Mouse (Mus musculus) C2C12 (cell line): ENCODE measurements around the gene Prelp. TPM values are rescaled to one million over a fixed set of nuclear protein-coding genes. Genes with fewer than 3 reads are reported as not detected.

Experiments
- H3K27me3 ChIP-seq: one replicate; pipeline ENCODE4 v1.6.1; 2011; ENCODE audit not compliant: control insufficient read depth, insufficient read depth, insufficient read length
- H3K36me3 ChIP-seq: one replicate; pipeline ENCODE4 v1.6.1; 2011; ENCODE audit not compliant: control insufficient read depth, insufficient read depth
- H3K4me3 ChIP-seq: one replicate; pipeline ENCODE4 v1.5.1; 2011; ENCODE audit warnings: mild to moderate bottlenecking, control low read depth; ENCODE audit not compliant: poor library complexity, insufficient read depth, severe bottlenecking
- H3K79me2 ChIP-seq: one replicate; pipeline ENCODE4 v1.6.1; 2011; ENCODE audit not compliant: control insufficient read depth, insufficient read depth
- H3K79me3 ChIP-seq: one replicate; pipeline ENCODE4 v1.6.1; 2011; ENCODE audit warnings: low read depth, control low read depth
- H3ac ChIP-seq: one replicate; pipeline ENCODE3; 2011; ENCODE audit warnings: low read depth; ENCODE audit not compliant: control insufficient read depth, insufficient read length
- CEBPB ChIP-seq: IDR thresholded peaks from one replicate; pipeline ENCODE4 v1.6.1; 2011; ENCODE audit warnings: low read depth, mild to moderate bottlenecking, control low read depth, moderate library complexity
- CTCF ChIP-seq: IDR thresholded peaks from one replicate; pipeline ENCODE4 v1.5.1; 2011; ENCODE audit not compliant: control insufficient read depth, insufficient read depth, insufficient read length
- FOSL1 ChIP-seq: IDR thresholded peaks from one replicate; pipeline ENCODE4 v1.8.0; 2011; ENCODE audit warnings: mild to moderate bottlenecking, low read length; ENCODE audit not compliant: poor library complexity, insufficient read depth, severe bottlenecking
- MAX ChIP-seq: IDR thresholded peaks from one replicate; pipeline ENCODE4 v1.6.1; 2011; ENCODE audit warnings: mild to moderate bottlenecking, control low read depth
- MYOD1 ChIP-seq: IDR thresholded peaks from one replicate; pipeline ENCODE4 v1.6.1; 2011; ENCODE audit warnings: low read depth; ENCODE audit not compliant: control insufficient read depth, insufficient read length
- MYOG ChIP-seq: IDR thresholded peaks from one replicate; pipeline ENCODE4 v1.6.1; 2011; ENCODE audit not compliant: control insufficient read depth, insufficient read length; ENCODE audit errors: extremely low read depth
- USF1 ChIP-seq: IDR thresholded peaks from one replicate; pipeline ENCODE4 v1.6.1; 2011; ENCODE audit warnings: low read depth, mild to moderate bottlenecking, control low read depth, moderate library complexity
- polyA plus RNA-seq: library from polyadenylated mRNA; unstranded; fragments of >200 nt; fragmentation: generic; extraction: Trizol; gene quantifications from one replicate; pipeline ENCODE4 v1.2.1, GENCODE M21; 2012; ENCODE audit warnings: missing spikeins

The Prelp gene
- polyA plus RNA-seq, 1 experiment, result 0.07 TPM

GRCm38 (mm10) chr1:133925223-133925622, 4.0 kb upstream of the Prelp start:
- Histone ChIP-seq H3ac (no peak overlapping the region), H3K79me2 (no peaks in the 10 kb centered on the region)
- TF ChIP-seq MYOG, result no peak
- no peak for TF ChIP-seq FOSL1
- TF ChIP-seq USF1, result no peak
- no peak for TF ChIP-seq CEBPB
- TF ChIP-seq MYOD1, result no peak
- no peak for TF ChIP-seq MAX
- TF ChIP-seq CTCF, result no peak

GRCm38 (mm10) chr1:133924141-133924875, 3.1 kb upstream of the Prelp start:
- H3K27me3 ChIP-seq, result no peaks in the 10 kb centered on the region
- H3K4me3 ChIP-seq, result no peak overlapping the region
- H3K79me3 ChIP-seq, result no peaks in the 10 kb centered on the region
- no peak overlapping the region for H3ac ChIP-seq
- TF ChIP-seq USF1, result no peak
- TF ChIP-seq MYOG, result no peak
- no peak for TF ChIP-seq FOSL1
- TF ChIP-seq CEBPB, result no peak
- TF ChIP-seq CTCF, result no peak
- no peak for TF ChIP-seq MAX
- no peak for TF ChIP-seq MYOD1
- no peaks in the 10 kb centered on the region for H3K36me3 ChIP-seq
- H3K79me2 ChIP-seq, result no peaks in the 10 kb centered on the region

More at GRCm38 (mm10) chr1:133925223-133925622, 4.0 kb upstream of the Prelp start:
- no peaks in the 10 kb centered on the region for H3K36me3 ChIP-seq
- no peaks in the 10 kb centered on the region for H3K27me3 ChIP-seq
- no peak overlapping the region for H3K4me3 ChIP-seq
- no peaks in the 10 kb centered on the region for H3K79me3 ChIP-seq

GRCm38 (mm10) chr1:133923071-133923470, 1.9 kb upstream of the Prelp start:
- H3K79me2 ChIP-seq, result no peaks in the 10 kb centered on the region
- no peaks in the 10 kb centered on the region for H3K36me3 ChIP-seq
- no peaks in the 10 kb centered on the region for H3K27me3 ChIP-seq
- no peak overlapping the region for H3K4me3 ChIP-seq
- H3ac ChIP-seq, result no peak overlapping the region
- TF ChIP-seq MYOG (no peak), CTCF (no peak), USF1 (no peak), CEBPB (no peak), MYOD1 (no peak), FOSL1 (no peak), MAX (no peak)
- no peaks in the 10 kb centered on the region for H3K79me3 ChIP-seq

- H3K79me2 ChIP-seq, result no peaks in the 10 kb centered on the region
- H3K4me3 ChIP-seq, result no peak overlapping the region
- no peaks in the 10 kb centered on the region for H3K27me3 ChIP-seq
- H3K36me3 ChIP-seq, result no peaks in the 10 kb centered on the region
- no peak overlapping the region for H3ac ChIP-seq
- TF ChIP-seq CEBPB (no peak), MYOG (no peak), USF1 (no peak), MYOD1 (no peak), MAX (no peak), CTCF (no peak), FOSL1 (no peak)
- no peaks in the 10 kb centered on the region for H3K79me3 ChIP-seq
Measured at GRCm38 (mm10) chr1:133920876-133921275, 338 bp downstream of the Prelp start.

- no peaks in the 10 kb centered on the region for H3K27me3 ChIP-seq
- H3ac ChIP-seq, result no peak overlapping the region
- H3K36me3 ChIP-seq, result no peaks in the 10 kb centered on the region
- no peaks in the 10 kb centered on the region for H3K79me2 ChIP-seq
- no peak overlapping the region for H3K4me3 ChIP-seq
- H3K79me3 ChIP-seq, result no peaks in the 10 kb centered on the region
- TF ChIP-seq FOSL1, result no peak
- no peak for TF ChIP-seq CEBPB
- TF ChIP-seq MAX, result no peak
- TF ChIP-seq USF1, result no peak
Measured at GRCm38 (mm10) chr1:133920401-133920800, 813 bp downstream of the Prelp start.

GRCm38 (mm10) chr1:133918088-133918470, 3.1 kb downstream of the Prelp start:
- Histone ChIP-seq H3K27me3 (no peaks in the 10 kb centered on the region), H3ac (no peak overlapping the region), H3K79me2 (no peaks in the 10 kb centered on the region), H3K4me3 (no peak overlapping the region), H3K36me3 (no peaks in the 10 kb centered on the region), H3K79me3 (no peaks in the 10 kb centered on the region)
- no peak for TF ChIP-seq MAX
- TF ChIP-seq CEBPB, result no peak
- no peak for TF ChIP-seq MYOG
- no peak for TF ChIP-seq USF1
- no peak for TF ChIP-seq CTCF
- TF ChIP-seq MYOD1, result no peak
- no peak for TF ChIP-seq FOSL1
